Mouse (Mus musculus) embryo, embryonic 10 days (tissue): Measurements from ENCODE around the gene Kcnj15.

Source experiments
- DNase-seq: peaks from one replicate; pipeline ENCODE4 v3.0.0-alpha.2; 2015; ENCODE audit warnings: low spot score

Kcnj15 gene

DNA sequence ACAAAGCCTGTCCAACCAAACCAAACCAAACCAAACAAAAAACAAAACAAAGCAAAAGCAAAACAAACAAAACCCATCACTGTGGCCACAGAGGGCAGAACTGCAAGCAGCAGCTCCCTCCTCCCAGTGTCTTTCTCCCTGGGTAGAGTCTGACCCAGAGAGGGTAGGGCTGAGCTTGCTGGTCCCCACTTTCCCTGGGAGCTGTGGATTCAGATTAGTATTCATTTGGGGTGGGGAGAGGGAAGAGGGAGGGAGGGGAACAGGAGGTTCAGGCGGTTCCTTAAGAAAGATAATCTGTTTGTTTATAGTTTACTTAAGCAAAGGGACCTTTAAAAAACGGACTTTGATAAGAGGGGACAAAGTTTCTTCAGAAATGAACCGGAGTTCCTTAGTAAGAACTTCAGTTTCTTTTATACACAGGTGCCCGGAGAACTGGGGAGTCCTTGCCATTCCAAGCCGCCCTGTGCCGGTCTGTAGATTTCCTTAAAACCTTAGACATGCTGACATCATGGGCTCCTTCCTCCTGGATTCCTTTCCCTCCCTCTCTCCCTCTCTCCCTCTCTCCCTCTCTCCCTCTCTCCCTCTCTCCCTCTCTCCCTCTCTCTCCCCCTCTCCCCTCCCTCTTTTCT, at the start of gene Kcnj15:
Gene Kcnj15 (plus strand): TSS at position 293 of the 629 bp plus-strand sequence.
- no peak for DNase-seq

DNA sequence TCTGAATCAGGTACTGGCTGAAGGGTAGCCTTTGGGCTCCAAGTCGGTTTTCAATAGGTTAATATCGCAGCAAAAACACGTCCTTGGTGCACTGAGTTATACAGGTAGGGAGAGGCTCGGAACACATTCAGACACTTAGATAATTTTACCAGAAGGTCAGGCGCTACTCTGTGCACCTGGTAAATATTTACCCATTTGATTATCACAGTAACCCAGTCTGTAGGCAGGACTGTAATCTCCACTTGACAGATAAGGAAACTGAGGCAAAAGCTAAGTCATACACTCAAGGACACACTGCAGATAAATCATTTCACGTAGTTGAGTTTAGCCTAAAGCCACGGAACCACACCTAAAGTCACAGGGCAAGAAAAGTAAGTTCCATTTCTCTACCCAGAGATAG, 49.1 kb upstream of the Kcnj15 start:
- no peak for DNase-seq

DNA sequence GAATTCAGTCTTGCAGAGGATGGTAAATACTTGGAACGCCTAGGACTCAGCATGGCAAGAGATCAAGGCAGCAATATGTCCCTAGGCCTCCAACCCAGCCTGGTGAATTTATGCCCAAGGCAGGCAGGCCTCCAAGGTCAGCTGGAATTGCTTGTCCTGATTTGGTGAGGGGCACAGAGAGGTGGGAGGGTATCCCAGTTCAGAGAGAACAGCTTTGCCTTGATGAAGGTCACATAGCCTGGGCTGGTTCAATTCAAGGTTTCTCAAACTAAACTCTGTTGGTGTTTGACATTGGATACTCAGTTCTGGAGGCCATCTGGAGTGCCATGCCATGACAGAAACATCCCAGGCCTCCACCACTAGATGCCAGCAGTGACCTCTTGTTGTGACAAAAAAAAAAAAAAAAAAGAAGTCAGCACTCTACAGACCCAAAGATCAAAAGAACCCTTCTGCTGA, 48.3 kb upstream of the Kcnj15 start:
- DNase-seq = peak; percentile 45

DNA sequence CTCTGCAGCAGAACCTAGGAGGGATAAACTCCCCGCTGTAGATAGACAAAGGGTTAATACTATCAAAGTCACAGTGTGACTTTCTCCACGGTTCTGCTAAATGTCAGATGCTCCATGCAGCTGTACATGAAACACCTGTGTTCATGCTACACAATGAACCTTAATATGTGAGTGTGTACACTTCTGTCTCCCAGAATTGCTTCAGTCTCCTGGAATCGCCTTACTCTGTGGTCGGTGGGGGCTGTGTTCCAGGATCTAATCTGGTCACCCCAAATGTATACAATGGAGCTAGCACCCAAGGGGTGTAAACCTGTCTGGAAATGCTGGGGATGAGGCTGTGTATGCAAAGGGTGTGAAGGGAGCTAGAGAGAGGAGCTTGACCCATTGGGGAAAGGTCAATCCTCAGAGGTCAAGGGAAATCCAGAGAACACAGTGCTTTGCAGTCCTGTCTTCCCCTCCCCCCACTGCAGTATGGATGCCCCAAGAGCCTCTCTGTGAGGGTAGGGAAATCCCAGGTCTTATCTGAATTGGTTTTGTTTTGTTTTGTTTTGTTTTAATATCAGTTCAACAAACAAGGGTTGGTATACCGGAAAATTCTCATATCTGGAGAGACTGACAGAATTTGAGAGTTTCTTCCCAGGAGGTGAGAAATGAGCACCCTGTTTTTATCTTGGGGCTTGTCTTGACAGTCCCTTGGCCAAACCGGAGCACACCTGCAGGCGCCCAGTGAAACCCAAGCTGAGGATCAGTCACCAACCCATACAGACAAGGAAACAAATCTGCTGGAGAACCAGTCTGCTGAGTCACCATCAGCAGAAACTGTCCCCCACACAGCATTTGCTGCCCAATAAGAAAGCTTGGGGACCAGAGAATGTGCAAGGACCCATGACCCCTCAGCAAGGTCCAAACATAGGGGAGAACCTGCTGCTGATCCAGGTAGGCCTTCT, 42.8 kb upstream of the Kcnj15 start:
- no peak for DNase-seq

DNA sequence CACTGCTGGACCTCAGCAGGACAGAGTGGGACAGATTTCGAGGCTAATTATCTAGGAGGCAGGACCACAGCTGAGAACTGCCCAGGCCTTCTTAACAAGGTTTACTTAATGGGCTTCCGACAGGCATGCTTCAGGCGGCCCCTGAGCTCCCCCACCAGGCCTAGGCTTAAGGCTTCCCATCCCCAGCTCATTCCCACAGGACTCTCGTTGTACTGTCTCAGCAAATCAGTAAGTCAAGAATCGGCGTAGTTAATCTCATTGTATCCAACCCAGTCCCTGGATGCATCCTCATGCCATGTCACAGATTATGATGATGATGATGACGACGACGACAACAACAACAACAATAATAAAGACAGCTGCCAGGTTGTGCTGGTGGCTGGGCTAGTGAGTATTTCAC, 41.6 kb upstream of the Kcnj15 start:
- no peak for DNase-seq

DNA sequence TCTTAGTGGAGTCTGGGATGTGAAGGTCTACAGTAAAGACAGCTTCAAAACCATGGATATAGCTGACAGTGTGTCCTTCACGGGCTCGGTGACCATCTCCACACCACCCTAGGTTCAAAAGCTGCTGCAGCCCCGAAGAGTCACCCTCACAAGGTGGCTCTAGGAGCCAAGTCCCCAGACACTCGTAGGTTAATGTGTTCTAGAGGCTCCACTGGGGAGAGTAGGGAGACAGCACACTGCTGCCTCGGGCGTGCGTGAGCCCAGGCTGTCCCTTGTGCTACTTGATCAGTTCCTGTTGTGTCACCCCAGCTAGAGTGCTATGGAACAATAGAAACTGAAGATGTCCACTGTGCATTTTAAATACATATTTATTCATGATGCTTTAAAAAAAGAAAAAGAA, 41.0 kb upstream of the Kcnj15 start:
- DNase-seq = no peak

DNA sequence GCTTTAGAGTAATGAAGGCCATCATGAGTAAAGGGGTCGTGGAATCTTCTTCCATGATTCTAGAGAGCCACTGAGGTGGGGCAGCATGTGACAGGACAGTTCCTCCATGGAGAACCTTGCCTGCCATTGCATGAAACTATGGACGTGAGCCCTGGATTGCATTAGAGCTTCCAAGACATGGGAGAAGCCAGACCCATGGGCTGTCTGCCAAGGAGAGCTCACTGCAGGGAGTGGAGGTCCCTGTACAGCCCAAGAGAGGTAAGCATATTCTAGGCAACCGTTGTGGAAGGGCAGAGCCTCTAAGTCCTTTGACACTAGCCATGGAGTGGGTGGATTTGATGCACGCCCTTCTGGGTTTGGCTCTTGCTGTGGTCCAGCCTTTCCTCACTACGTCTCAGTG, 40.5 kb upstream of the Kcnj15 start:
- no peak for DNase-seq

DNA sequence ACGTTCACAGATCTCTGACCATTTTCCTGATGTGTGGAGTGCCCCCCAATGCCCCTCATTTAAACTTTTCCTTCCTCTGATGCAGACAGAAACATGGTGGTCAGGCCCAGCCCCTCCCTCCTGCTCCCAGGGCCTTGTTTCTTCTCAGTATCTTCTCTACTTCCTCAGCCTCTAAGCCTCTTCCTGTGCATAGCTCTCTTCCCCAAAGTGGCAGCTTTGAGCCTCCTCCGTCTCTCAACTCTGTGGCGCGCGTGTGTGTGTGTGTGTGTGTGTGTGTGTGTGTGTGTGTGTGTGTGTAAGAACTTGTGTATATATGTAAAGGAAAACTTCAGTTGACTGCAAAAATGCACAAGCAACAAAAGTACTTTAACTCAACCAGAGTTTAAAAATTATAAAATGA, 38.6 kb upstream of the Kcnj15 start:
- no peak for DNase-seq

DNA sequence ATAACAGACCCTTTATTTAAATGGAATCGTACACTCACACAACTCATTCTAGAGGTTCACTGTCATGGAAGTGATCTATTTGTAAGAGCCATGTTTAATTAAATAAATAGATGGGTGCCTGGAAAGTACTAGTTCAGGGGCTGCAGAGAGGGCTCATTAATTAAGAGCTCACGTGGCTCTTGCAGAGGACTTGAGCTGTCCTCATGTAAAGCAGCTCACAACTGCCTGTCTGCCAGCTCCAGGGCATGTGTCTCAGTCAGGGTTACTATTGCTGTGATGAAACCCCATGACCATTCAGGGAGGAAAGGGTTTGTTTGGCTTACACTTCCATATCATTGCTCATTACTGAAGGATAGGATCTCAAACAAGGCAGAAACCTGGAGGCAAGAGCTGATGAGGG, 37.9 kb upstream of the Kcnj15 start:
- DNase-seq = no peak

DNA sequence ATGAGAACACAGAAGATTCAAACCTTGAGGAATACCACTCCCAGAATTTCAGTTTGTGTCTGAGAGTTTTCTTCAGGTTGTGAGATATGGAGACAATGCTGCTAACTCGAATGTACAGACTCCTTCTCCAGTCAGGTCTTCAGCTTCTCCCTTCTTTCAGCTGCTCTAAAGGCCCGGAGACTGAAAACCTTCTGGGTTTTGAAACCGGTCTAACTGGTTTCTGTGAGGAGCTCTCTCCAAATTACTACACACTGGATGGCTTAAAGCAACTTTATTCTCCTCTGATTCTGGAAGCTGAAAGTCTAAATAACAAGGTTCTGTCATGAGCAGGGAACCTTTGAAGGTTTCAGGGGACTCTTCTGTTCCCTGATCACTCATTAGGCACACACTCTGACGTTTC, 36.3 kb upstream of the Kcnj15 start:
- DNase-seq = no peak

DNA sequence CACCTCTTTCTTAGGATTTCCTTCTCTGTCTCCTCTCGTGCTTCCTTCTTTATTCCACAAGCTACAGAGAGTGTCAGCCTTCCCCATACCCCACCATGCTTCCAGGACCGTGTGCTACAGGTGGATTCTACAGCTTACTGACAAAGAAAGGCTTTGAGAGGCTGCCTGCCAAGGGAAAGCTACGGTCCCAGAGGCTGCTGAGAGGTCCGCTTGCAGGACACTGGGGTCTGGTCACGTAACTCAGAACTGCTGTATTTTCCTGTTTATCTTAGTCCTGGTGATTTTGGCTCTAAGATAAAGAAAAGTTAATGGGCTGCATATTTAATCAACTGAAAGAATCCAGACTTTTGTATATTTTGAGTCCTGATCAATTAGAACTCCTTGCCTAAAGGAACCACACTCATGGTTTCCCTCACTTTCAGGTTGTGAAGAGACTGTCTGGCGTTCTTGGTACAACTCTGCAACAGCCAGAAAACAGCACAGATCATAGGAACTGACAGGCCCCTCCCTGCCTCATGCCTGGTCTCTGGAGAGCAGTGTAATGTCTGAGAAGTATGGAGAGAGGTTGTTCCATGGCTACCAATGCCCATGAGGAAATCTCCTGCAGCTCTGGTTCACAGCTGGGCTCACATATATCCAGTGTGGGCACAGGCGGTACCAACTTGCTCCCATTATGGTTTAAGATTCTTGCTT, 35.2 kb upstream of the Kcnj15 start:
- no peak for DNase-seq

DNA sequence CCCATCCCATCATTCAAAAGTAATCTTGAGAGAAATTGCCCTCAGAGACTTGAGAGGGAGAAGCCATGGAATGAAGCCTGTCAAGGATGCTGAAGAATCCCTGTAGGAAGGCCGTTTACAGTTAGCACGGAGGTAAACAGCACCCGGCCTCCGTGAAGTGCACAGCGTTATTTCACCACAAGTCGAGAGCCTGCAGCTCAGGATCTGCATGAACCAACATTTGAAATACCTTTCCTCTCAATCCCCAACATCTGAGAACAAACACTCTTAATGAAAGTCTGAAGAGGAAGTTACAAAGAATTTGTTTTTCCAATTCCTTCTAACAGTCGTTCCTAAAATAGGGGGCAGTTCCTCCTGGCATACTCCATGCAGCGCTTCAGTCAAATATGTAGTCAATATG, 33.9 kb upstream of the Kcnj15 start:
- no peak for DNase-seq

DNA sequence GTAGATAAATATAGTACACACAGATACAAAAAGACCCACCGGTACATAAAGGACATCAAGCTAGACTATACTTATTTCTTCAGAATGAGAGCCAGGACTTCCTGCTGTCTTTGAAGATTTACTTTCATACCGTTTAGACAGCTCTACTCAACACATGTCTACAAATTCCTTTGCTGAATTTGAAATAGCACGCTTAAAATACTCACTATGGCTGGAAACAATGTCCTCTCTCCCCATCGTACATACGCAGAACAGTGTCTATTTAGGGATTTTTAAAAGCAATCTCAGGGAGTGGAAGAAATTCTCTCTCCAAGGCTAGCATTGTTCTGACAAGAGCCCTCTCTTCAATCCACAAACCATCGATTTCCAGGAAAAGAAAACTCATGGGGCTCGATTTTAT, 32.1 kb upstream of the Kcnj15 start:
- no peak for DNase-seq

DNA sequence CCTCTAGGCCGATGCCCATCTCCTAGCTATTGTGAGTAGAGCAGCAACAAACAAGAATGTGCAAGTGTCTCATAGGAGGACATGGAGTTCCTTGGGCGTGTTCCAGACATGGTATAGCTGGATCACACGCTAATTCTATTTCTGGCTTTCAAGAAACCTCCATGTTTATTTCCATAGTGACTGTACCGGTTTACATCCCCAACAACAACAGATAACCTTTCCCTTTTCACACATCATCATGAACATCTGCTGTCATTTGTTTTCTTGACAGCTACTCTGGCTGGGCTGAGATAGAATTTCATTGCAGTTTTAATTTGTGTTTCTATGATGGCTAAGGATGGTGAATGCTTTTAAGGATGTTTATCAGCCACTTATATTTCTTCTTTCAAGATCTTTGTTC, 25.6 kb upstream of the Kcnj15 start:
- DNase-seq = no peak

DNA sequence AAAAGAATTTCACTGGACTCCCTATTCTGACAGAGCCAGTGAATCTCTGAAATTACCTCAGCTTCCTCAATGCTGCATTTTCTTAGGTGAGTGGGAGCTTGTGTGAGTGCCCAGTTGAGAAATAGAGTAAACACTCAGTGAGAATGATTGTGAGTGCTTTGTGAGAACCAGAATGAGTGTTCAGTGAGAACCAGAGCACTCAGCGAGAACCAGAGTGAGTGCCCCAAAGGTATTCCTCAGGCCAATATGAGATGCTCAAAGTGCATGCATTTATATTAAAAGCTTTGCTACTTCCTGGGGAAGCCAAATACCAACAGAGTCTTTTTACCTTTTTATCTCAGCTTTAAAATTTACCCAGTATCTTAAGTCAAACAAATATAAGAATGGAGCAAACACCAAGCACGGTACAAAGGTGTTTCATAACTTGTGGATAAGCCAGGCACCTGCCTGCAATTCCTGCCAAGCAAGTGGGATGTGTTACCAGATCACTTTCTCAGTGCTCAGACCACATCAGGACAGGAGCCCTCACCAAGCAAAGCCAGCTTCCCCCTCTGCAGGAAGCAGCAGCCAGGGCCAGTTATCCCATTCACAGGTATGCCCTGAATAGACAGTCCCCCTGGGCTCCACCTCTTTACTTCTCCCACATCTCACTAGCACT, 22.3 kb upstream of the Kcnj15 start:
- DNase-seq = no peak

DNA sequence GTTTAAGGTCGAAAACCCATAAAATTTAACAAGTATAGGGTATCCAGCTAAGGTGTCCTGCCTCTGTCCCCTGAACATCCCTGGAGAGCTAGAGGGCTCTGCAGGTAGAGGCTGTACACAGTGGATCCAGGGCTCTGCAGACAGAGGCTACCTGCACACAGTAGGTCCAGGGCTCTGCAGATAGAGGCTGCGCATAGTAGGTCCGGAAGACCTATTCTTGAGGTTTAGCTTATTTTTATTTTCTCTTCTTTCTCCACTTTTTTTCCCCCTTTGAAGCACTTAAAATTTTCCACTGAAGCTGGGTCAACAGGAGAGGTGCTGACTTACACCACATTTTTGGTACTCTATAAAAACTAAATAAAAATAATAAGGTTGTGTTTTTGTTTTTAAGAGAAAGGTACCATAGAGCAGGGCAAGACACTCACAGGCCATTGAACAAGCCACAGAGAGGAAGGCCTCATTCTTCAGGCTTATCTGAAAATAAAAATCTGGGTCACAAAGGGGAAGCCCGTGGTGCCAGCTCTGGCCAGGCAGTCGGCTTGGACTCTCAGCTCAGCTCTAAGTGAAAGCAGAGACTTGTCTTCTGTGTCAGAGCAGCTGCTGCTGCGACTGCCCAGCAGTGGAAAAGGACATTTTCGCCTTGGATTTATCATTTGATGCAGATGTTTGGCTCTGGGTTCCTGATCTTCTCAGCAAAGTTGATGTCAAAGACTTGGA, 18.0 kb upstream of the Kcnj15 start:
- DNase-seq = no peak

DNA sequence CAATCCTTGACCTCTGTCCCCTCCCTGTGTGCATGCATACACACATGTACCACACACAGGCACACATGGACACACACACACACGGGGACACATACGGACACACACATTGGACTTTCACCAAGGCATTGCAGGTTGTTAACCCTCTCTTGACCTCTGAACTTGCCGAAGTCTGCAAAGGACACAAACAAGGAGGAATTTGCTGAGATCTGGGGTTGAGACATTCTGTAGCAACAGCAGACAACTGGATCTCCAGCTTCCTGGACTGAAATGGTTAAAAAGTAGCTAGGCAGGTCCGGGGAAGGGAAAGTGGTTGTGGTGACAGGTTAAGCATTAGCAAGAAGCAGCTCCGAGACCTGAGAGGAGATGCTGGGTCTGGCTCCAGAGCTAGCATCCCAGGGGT, 16.7 kb upstream of the Kcnj15 start:
- DNase-seq = no peak

DNA sequence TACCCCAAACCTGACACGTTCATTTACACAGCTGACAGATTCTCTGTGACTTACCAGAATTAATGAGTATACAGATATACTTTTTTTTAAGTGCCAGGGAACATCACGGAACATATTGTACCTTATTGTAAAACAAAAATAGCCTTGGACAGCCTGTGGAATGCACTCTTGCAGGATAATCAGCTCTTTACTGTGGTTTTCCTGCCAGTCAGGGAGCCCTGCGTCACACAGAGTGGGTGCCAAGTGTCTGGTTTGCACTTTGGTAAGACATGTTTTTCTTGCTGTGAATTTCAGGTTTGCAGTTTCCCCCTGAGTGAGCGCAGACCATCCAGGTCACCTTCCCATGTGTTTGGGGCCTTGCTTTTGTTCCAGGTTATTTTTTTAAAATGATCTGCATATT, 15.8 kb upstream of the Kcnj15 start:
- no peak for DNase-seq

DNA sequence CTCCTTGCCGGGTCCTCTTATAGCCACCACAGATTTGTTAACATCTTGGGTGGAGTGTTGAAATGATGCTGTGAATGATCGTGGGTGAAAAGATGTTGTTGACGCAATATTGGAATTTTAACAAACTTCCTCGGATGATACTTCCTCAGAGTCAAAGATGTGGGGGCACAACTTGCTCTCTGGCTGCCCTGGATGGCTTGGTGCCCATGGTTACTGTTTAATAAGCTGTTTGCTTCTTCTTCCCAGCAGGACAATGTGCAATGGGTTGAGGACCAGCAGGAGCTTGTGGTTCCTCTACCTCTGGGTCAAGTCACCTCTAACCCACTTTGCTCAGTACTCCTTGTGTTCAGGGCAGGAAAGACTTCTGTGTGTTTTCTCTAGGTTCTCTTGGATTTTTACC, 15.2 kb upstream of the Kcnj15 start:
- DNase-seq = no peak

DNA sequence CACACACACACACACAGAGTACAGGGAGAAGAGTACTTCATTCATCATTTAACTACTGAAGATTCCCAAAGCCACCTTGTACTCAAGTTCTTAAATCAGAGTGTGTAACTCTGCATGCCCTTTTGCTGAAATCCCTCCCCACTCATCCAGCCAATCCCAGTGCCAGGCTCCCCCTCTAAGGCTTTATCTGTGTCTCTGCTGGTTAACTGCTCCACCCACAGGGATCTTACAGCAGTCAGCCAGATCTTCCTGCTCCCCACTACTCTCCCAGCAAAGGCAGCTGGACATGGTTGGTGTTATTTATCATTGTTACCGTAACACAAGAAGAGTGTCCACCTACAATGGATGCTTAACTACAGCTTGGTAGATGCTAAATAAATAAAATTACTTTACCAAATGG, 14.0 kb upstream of the Kcnj15 start:
- no peak for DNase-seq

DNA sequence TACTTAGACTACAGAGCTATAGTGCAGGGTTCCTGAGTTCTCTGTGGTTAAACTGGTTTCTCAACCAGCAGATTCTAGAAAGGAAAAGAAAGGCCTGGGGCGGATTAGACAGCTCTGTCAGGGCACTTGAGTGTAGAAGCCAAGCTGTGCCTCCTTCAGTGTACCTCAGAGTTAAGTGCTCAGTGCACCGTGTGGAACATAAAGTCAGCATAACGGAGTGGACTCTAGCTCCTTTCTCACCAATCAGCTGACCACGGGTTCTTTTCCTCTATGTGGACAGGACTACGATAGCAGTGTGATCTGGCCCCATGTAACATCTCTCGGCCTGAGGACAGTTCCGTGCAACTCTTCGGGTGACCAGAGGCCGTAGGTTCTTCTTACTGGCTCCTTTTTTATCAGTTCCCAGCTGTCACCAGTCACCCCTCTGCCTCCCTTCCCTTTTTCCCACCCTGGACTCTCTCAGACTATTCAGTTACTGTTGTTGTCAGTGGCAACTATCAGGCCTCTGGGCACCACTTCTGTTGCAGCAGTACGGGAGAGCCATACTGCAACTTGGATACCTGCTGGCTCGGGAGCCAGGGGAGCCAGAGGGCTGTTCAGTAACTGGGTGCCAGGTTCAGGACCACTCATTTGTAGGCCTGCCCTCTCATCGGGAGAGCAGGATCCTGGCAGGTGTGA, 12.6 kb upstream of the Kcnj15 start:
- no peak for DNase-seq
